Mouse (Mus musculus): ENCODE data around the gene Frmd4a. TPM values are rescaled to one million over a fixed set of nuclear protein-coding genes. Genes with fewer than 3 reads are reported as not detected.
"Not testable (repeated sequence)": the region's sequence is repeated elsewhere in the genome, so short reads cannot be mapped to it uniquely, and the experiment has no call there.

Frmd4a gene
- total and polyA plus RNA-seq, 2 experiments from 2014 or later: 11.9 to 44.1 TPM

DNA sequence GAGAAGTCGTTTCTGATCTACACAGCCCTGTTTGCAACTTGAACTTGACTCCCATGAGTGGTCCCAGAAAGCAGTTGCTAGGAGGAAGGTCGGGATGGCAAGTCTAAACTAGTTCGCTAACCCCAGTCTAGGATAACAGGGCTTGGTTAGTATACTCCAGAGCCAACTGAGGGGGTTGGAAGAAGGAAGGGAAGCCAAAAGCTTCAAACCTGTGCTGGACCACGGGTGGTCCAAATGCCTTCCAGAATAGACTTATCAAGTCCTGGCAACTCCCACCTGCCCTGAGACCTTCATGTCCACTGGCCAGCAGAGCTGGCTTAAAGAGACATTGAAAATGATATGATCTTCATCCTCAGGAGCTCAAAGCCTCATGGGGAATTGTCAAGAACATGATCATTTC lies 318.4 kb downstream of the Frmd4a start:
- H3K9ac ChIP-seq (replicated peaks; ENCODE audit: low read depth, low read length): no peak overlapping the region
- no peaks in the 10 kb centered on the region for H3K27me3 ChIP-seq (ENCODE audit: control insufficient read depth, insufficient read depth, low read length)
- no peaks in the 10 kb centered on the region for H3K9me3 ChIP-seq (replicated peaks; ENCODE audit: control insufficient read depth, low read length)
- H3K4me3 ChIP-seq (ENCODE audit: low read depth, low read length): no peak overlapping the region
- no peak for DNase-seq (ENCODE audit: low spot score)
- 69% methylated on average over 4 of the region's 4 CpGs for WGBS
- H3K4me2 ChIP-seq (ENCODE audit: low read depth, low read length): no peak overlapping the region
- TF ChIP-seq CTCF (IDR thresholded peaks at IDR 0.05; ENCODE audit: low read depth): no peak
- no peak for TF ChIP-seq EP300 (IDR thresholded peaks at IDR 0.05; ENCODE audit: low read depth)
- peaks cover 29% of the 10 kb centered on the region for H3K4me1 ChIP-seq (ENCODE audit: control insufficient read depth, insufficient read depth)
- H3K36me3 ChIP-seq (replicated peaks; ENCODE audit: control insufficient read depth, insufficient read depth, low read length): no peaks in the 10 kb centered on the region
- H3K27ac ChIP-seq (ENCODE audit: low read depth): no peak overlapping the region
- ATAC-seq (ENCODE audit: insufficient read depth, low read depth): no peak

DNA sequence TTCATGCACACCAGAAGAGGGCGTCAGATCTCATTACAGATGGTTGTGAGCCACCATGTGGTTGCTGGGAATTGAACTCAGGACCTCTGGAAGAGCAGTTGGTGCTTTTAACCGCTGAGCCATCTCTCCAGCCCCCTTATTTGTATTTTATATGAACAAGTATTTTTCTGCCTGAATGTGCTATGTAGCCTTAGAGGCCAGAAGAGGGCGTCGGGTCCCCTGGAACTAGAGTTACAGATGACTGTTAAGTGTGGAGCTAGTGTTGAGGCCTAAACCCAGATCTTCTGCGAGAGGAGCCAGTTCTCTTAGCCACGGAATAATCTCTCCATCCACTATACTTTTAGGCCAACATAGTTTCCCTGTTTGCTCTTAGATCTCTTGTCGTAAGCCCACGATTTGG lies 320.8 kb downstream of the Frmd4a start:
- peaks cover 27% of the 10 kb centered on the region for H3K4me1 ChIP-seq (ENCODE audit: control insufficient read depth, insufficient read depth)
- not testable (repeated sequence) for H3K36me3 ChIP-seq (replicated peaks; ENCODE audit: control insufficient read depth, insufficient read depth, low read length); H3K4me2 ChIP-seq (ENCODE audit: low read depth, low read length); H3K4me3 ChIP-seq (ENCODE audit: low read depth, low read length); H3K27ac ChIP-seq (ENCODE audit: low read depth); H3K9me3 ChIP-seq (replicated peaks; ENCODE audit: control insufficient read depth, low read length); H3K9ac ChIP-seq (replicated peaks; ENCODE audit: low read depth, low read length); DNase-seq (ENCODE audit: low spot score); H3K27me3 ChIP-seq (ENCODE audit: control insufficient read depth, insufficient read depth, low read length); ATAC-seq (ENCODE audit: insufficient read depth, low read depth)
- WGBS: 46% methylated on average over 8 of the region's 8 CpGs
- TF ChIP-seq CTCF (IDR thresholded peaks at IDR 0.05; ENCODE audit: low read depth): peak; percentile 24; the same call in 1 of the 2 replicates

GRCm38 (mm10) chr2:4339128-4339527 lies 321.6 kb downstream of the Frmd4a start:
- Histone ChIP-seq H3K9me3 (replicated peaks; ENCODE audit: control insufficient read depth, low read length) (no peaks in the 10 kb centered on the region), H3K36me3 (replicated peaks; ENCODE audit: control insufficient read depth, insufficient read depth, low read length) (no peaks in the 10 kb centered on the region), H3K27ac (ENCODE audit: low read depth) (0 out of 2 replicates have a peak overlapping the region, but pooled peaks have one; percentile 32), H3K4me1 (ENCODE audit: control insufficient read depth, insufficient read depth) (peaks cover 20% of the 10 kb centered on the region), H3K4me2 (ENCODE audit: low read depth, low read length) (no peak overlapping the region), H3K4me3 (ENCODE audit: low read depth, low read length) (no peak overlapping the region), H3K27me3 (ENCODE audit: control insufficient read depth, insufficient read depth, low read length) (no peaks in the 10 kb centered on the region), H3K9ac (replicated peaks; ENCODE audit: low read depth, low read length) (no peak overlapping the region)
- ATAC-seq (ENCODE audit: insufficient read depth, low read depth) (peak; percentile 39; the same call in 1 of the 2 replicates), DNase-seq (ENCODE audit: low spot score) (no peak)
- whole genome bisulfite sequencing: 23% methylated on average over 4 of the region's 4 CpGs
- TF ChIP-seq CTCF (IDR thresholded peaks at IDR 0.05; ENCODE audit: low read depth): no peak
- TF ChIP-seq EP300 (IDR thresholded peaks at IDR 0.05; ENCODE audit: low read depth): no peak

GRCm38 (mm10) chr2:4339530-4340218 lies 322.2 kb downstream of the Frmd4a start:
- Histone ChIP-seq H3K4me3 (ENCODE audit: low read depth, low read length) (no peak overlapping the region), H3K4me1 (ENCODE audit: control insufficient read depth, insufficient read depth) (peaks cover 15% of the 10 kb centered on the region; the same call in 1 of the 2 replicates), H3K9me3 (replicated peaks; ENCODE audit: control insufficient read depth, low read length) (no peaks in the 10 kb centered on the region), H3K27ac (ENCODE audit: low read depth) (peak overlapping the region; percentile 25; the same call in 1 of the 2 replicates), H3K9ac (replicated peaks; ENCODE audit: low read depth, low read length) (no peak overlapping the region), H3K4me2 (ENCODE audit: low read depth, low read length) (no peak overlapping the region), H3K36me3 (replicated peaks; ENCODE audit: control insufficient read depth, insufficient read depth, low read length) (no peaks in the 10 kb centered on the region), H3K27me3 (ENCODE audit: control insufficient read depth, insufficient read depth, low read length) (no peaks in the 10 kb centered on the region)
- 69% methylated on average over 3 of the region's 3 CpGs for WGBS
- ATAC-seq (ENCODE audit: insufficient read depth, low read depth) (no peak), DNase-seq (ENCODE audit: low spot score) (no peak)
- TF ChIP-seq CTCF (IDR thresholded peaks at IDR 0.05; ENCODE audit: low read depth): no peak
- no peak for TF ChIP-seq EP300 (IDR thresholded peaks at IDR 0.05; ENCODE audit: low read depth)

- Histone ChIP-seq H3K4me3 (ENCODE audit: low read depth, low read length) (no peak overlapping the region), H3K9me3 (replicated peaks; ENCODE audit: control insufficient read depth, low read length) (no peaks in the 10 kb centered on the region), H3K27me3 (ENCODE audit: control insufficient read depth, insufficient read depth, low read length) (no peaks in the 10 kb centered on the region), H3K4me1 (ENCODE audit: control insufficient read depth, insufficient read depth) (peaks cover 9% of the 10 kb centered on the region; the same call in 1 of the 2 replicates), H3K9ac (replicated peaks; ENCODE audit: low read depth, low read length) (no peak overlapping the region), H3K4me2 (ENCODE audit: low read depth, low read length) (no peak overlapping the region), H3K27ac (ENCODE audit: low read depth) (0 out of 2 replicates have a peak overlapping the region, but pooled peaks have one; percentile 25), H3K36me3 (replicated peaks; ENCODE audit: control insufficient read depth, insufficient read depth, low read length) (no peaks in the 10 kb centered on the region)
- ATAC-seq (ENCODE audit: insufficient read depth, low read depth) (no peak), DNase-seq (ENCODE audit: low spot score) (no peak)
- 85% methylated on average over 10 of the region's 10 CpGs for WGBS
- TF ChIP-seq CTCF (IDR thresholded peaks at IDR 0.05; ENCODE audit: low read depth): no peak
- no peak for TF ChIP-seq EP300 (IDR thresholded peaks at IDR 0.05; ENCODE audit: low read depth)
These were observed 322.9 kb downstream of the Frmd4a start for GRCm38 (mm10) chr2:4340378-4340777.

- H3K27me3 ChIP-seq (ENCODE audit: control insufficient read depth, insufficient read depth, low read length): no peaks in the 10 kb centered on the region
- no peak overlapping the region for H3K4me2 ChIP-seq (ENCODE audit: low read depth, low read length)
- no peak for DNase-seq (ENCODE audit: low spot score)
- TF ChIP-seq CTCF (IDR thresholded peaks at IDR 0.05; ENCODE audit: low read depth) (no peak), EP300 (IDR thresholded peaks at IDR 0.05; ENCODE audit: low read depth) (no peak)
- no peak overlapping the region for H3K4me3 ChIP-seq (ENCODE audit: low read depth, low read length)
- no peak overlapping the region for H3K27ac ChIP-seq (ENCODE audit: low read depth)
- WGBS: 61% methylated on average over 1 of the region's 1 CpGs
- H3K9me3 ChIP-seq (replicated peaks; ENCODE audit: control insufficient read depth, low read length): no peaks in the 10 kb centered on the region
- H3K9ac ChIP-seq (replicated peaks; ENCODE audit: low read depth, low read length): no peak overlapping the region
- H3K36me3 ChIP-seq (replicated peaks; ENCODE audit: control insufficient read depth, insufficient read depth, low read length): no peaks in the 10 kb centered on the region
- H3K4me1 ChIP-seq (ENCODE audit: control insufficient read depth, insufficient read depth): peaks cover 11% of the 10 kb centered on the region; the same call in 1 of the 2 replicates
- no peak for ATAC-seq (ENCODE audit: insufficient read depth, low read depth)
These were observed 323.6 kb downstream of the Frmd4a start for GRCm38 (mm10) chr2:4341141-4341540.

All from heart, postnatal 0 days (tissue).